Mouse (Mus musculus): ENCODE measurements around the gene Fxr2. TPM values are rescaled to one million over a fixed set of nuclear protein-coding genes. Genes with fewer than 3 reads are reported as not detected.

Fxr2 gene
- polyA plus RNA-seq, 1 experiment from 2014 or later = 47.0 TPM

- Histone ChIP-seq H3K4me3 (no peak overlapping the region), H3K9me3 (no peaks in the 10 kb centered on the region), H3K36me3 (replicated peaks) (peaks cover 10% of the 10 kb centered on the region; the same call in 1 of the 2 replicates), H3K27ac (peak overlapping the region; percentile 45; the same call in 1 of the 2 replicates), H3K9ac (no peak overlapping the region), H3K27me3 (replicated peaks) (no peaks in the 10 kb centered on the region), H3K4me2 (no peak overlapping the region), H3K4me1 (peaks cover 34% of the 10 kb centered on the region)
- 7% methylated on average over 6 of the region's 6 CpGs for WGBS
- no peak for ATAC-seq (replicated peaks)
Measured at GRCm38 (mm10) chr11:69600098-69600497, 32.7 kb upstream of the Fxr2 start.

GRCm38 (mm10) chr11:69601768-69602167, 31.0 kb upstream of the Fxr2 start:
- no peaks in the 10 kb centered on the region for H3K27me3 ChIP-seq (replicated peaks)
- H3K4me1 ChIP-seq = peaks cover 39% of the 10 kb centered on the region
- H3K4me3 ChIP-seq = no peak overlapping the region
- no peak for ATAC-seq (replicated peaks)
- 81% methylated on average over 3 of the region's 3 CpGs for WGBS
- peaks cover 10% of the 10 kb centered on the region; the same call in 1 of the 2 replicates for H3K36me3 ChIP-seq (replicated peaks)
- H3K27ac ChIP-seq = no peak overlapping the region
- no peak overlapping the region for H3K4me2 ChIP-seq
- H3K9ac ChIP-seq = no peak overlapping the region
- H3K9me3 ChIP-seq = no peaks in the 10 kb centered on the region

- H3K9ac ChIP-seq = no peak overlapping the region
- H3K9me3 ChIP-seq = no peaks in the 10 kb centered on the region
- peak overlapping the region; percentile 79; the same call in 1 of the 2 replicates for H3K4me3 ChIP-seq
- peaks cover 39% of the 10 kb centered on the region for H3K4me1 ChIP-seq
- 85% methylated on average over 8 of the region's 8 CpGs for WGBS
- peaks cover 10% of the 10 kb centered on the region; the same call in 1 of the 2 replicates for H3K36me3 ChIP-seq (replicated peaks)
- no peaks in the 10 kb centered on the region for H3K27me3 ChIP-seq (replicated peaks)
- H3K4me2 ChIP-seq = peak overlapping the region; percentile 90
- no peak overlapping the region for H3K27ac ChIP-seq
- no peak for ATAC-seq (replicated peaks)
Measured at GRCm38 (mm10) chr11:69603516-69603915, 29.3 kb upstream of the Fxr2 start.

GRCm38 (mm10) chr11:69604347-69604746, 28.4 kb upstream of the Fxr2 start:
- Histone ChIP-seq H3K4me1 (peaks cover 37% of the 10 kb centered on the region), H3K9me3 (no peaks in the 10 kb centered on the region), H3K27me3 (replicated peaks) (no peaks in the 10 kb centered on the region), H3K9ac (peak overlapping the region; percentile 75), H3K36me3 (replicated peaks) (peaks cover 10% of the 10 kb centered on the region; the same call in 1 of the 2 replicates), H3K4me2 (peak overlapping the region; percentile 90), H3K27ac (peak overlapping the region; percentile 81), H3K4me3 (peak overlapping the region; percentile 79)
- WGBS = 46% methylated on average over 3 of the region's 3 CpGs
- ATAC-seq (replicated peaks) = peak; percentile 53

- peaks cover 10% of the 10 kb centered on the region; the same call in 1 of the 2 replicates for H3K36me3 ChIP-seq (replicated peaks)
- peak overlapping the region; percentile 79 for H3K4me3 ChIP-seq
- under 1% methylated on average over 73 of the region's 73 CpGs for WGBS
- peaks cover 31% of the 10 kb centered on the region for H3K4me1 ChIP-seq
- ATAC-seq (replicated peaks) = peak; percentile 66
- peak overlapping the region; percentile 81 for H3K27ac ChIP-seq
- H3K9me3 ChIP-seq = no peaks in the 10 kb centered on the region
- peak overlapping the region; percentile 90 for H3K4me2 ChIP-seq
- no peaks in the 10 kb centered on the region for H3K27me3 ChIP-seq (replicated peaks)
- H3K9ac ChIP-seq = peak overlapping the region; percentile 75
Measured at GRCm38 (mm10) chr11:69604795-69605664, 27.8 kb upstream of the Fxr2 start.

- ATAC-seq (replicated peaks) = peak; percentile 93
- WGBS = 2% methylated on average over 32 of the region's 32 CpGs
Measured at GRCm38 (mm10) chr11:69605726-69606490, 26.9 kb upstream of the Fxr2 start, which contains the start of gene Atp1b2. Gene Atp1b2 (minus strand): TSS chr11:69605942.

GRCm38 (mm10) chr11:69606491-69606795, 26.3 kb upstream of the Fxr2 start:
- no peak for ATAC-seq (replicated peaks)
- Histone ChIP-seq H3K36me3 (replicated peaks) (peaks cover 3% of the 10 kb centered on the region; the same call in 1 of the 2 replicates), H3K27ac (peak overlapping the region; percentile 81), H3K9me3 (no peaks in the 10 kb centered on the region), H3K27me3 (replicated peaks) (no peaks in the 10 kb centered on the region), H3K4me3 (peak overlapping the region; percentile 79), H3K4me2 (peak overlapping the region; percentile 90), H3K9ac (no peak overlapping the region), H3K4me1 (peaks cover 23% of the 10 kb centered on the region)
- WGBS = 65% methylated on average over 2 of the region's 2 CpGs

More at GRCm38 (mm10) chr11:69605726-69606490, 26.9 kb upstream of the Fxr2 start, which contains the start of gene Atp1b2:
- H3K9ac ChIP-seq = peak within 1 kb of the TSS; percentile 75
- H3K27ac ChIP-seq = peak within 1 kb of the TSS; percentile 81
- H3K9me3 ChIP-seq = no peaks in the 10 kb centered on the region
- peak within 1 kb of the TSS; percentile 90 for H3K4me2 ChIP-seq
- H3K27me3 ChIP-seq (replicated peaks) = no peaks in the 10 kb centered on the region
- H3K4me1 ChIP-seq = peaks cover 23% of the 10 kb centered on the region
- H3K36me3 ChIP-seq (replicated peaks) = peaks cover 8% of the 10 kb centered on the region; the same call in 1 of the 2 replicates
- H3K4me3 ChIP-seq = peak within 1 kb of the TSS; percentile 79

- H3K27ac ChIP-seq = no peak overlapping the region
- no peaks in the 10 kb centered on the region for H3K9me3 ChIP-seq
- H3K4me1 ChIP-seq = peaks cover 23% of the 10 kb centered on the region
- H3K4me3 ChIP-seq = no peak overlapping the region
- H3K36me3 ChIP-seq (replicated peaks) = no peaks in the 10 kb centered on the region
- no peak overlapping the region for H3K4me2 ChIP-seq
- 87% methylated on average over 2 of the region's 2 CpGs for WGBS
- ATAC-seq (replicated peaks) = no peak
- H3K27me3 ChIP-seq (replicated peaks) = no peaks in the 10 kb centered on the region
- no peak overlapping the region for H3K9ac ChIP-seq
Measured at GRCm38 (mm10) chr11:69606832-69607231, 26.0 kb upstream of the Fxr2 start.

GRCm38 (mm10) chr11:69608525-69608924, 24.3 kb upstream of the Fxr2 start:
- H3K9me3 ChIP-seq = no peaks in the 10 kb centered on the region
- no peak overlapping the region for H3K4me2 ChIP-seq
- 87% methylated on average over 3 of the region's 3 CpGs for WGBS
- no peak overlapping the region for H3K27ac ChIP-seq
- H3K9ac ChIP-seq = no peak overlapping the region
- ATAC-seq (replicated peaks) = no peak
- no peaks in the 10 kb centered on the region for H3K36me3 ChIP-seq (replicated peaks)
- H3K27me3 ChIP-seq (replicated peaks) = no peaks in the 10 kb centered on the region
- H3K4me3 ChIP-seq = no peak overlapping the region
- H3K4me1 ChIP-seq = peaks cover 19% of the 10 kb centered on the region

GRCm38 (mm10) chr11:69609416-69609815, 23.4 kb upstream of the Fxr2 start:
- 68% methylated on average over 7 of the region's 7 CpGs for WGBS
- H3K36me3 ChIP-seq (replicated peaks) = no peaks in the 10 kb centered on the region
- no peak overlapping the region for H3K4me3 ChIP-seq
- H3K4me2 ChIP-seq = no peak overlapping the region
- peaks cover 10% of the 10 kb centered on the region for H3K4me1 ChIP-seq
- no peak for ATAC-seq (replicated peaks)
- no peaks in the 10 kb centered on the region for H3K27me3 ChIP-seq (replicated peaks)
- H3K9me3 ChIP-seq = no peaks in the 10 kb centered on the region
- H3K9ac ChIP-seq = no peak overlapping the region
- no peak overlapping the region for H3K27ac ChIP-seq

GRCm38 (mm10) chr11:69610899-69611298, 21.9 kb upstream of the Fxr2 start:
- H3K9me3 ChIP-seq = no peaks in the 10 kb centered on the region
- H3K4me1 ChIP-seq = peaks cover 5% of the 10 kb centered on the region; the same call in 1 of the 2 replicates
- 63% methylated on average over 4 of the region's 4 CpGs for WGBS
- no peak overlapping the region for H3K27ac ChIP-seq
- H3K36me3 ChIP-seq (replicated peaks) = no peaks in the 10 kb centered on the region
- H3K27me3 ChIP-seq (replicated peaks) = 0 out of 2 replicates have a peak, but pooled peaks cover 3% of the 10 kb centered on the region
- ATAC-seq (replicated peaks) = no peak
- no peak overlapping the region for H3K4me2 ChIP-seq
- H3K4me3 ChIP-seq = no peak overlapping the region
- no peak overlapping the region for H3K9ac ChIP-seq

Measured in midbrain, embryonic 15.5 days (tissue).